Comparison of ENCODE assay signal across 7 mouse cellular contexts in genomic region chr9:42573180-42573579, GRCm38 (mm10).
A peak's percentile ranks its signal among the peaks of the same experiment; 100 is the strongest.
DNase-seq lines count a peak whose midpoint lies in the region; ATAC-seq and TF ChIP-seq lines count a peak whose summit lies in the region.

No protein-coding gene starts in this region.

- peak overlapping the region; percentile 49 for H3K4me2 ChIP-seq in forebrain, embryonic 13.5 days
- peak overlapping the region; percentile 28; the same call in 1 of the 2 replicates for H3K4me2 ChIP-seq in hindbrain, embryonic 14.5 days (replicated peaks)

- 0 out of 2 replicates have a peak overlapping the region, but pooled peaks have one; percentile 19 for H3K9ac ChIP-seq in forebrain, embryonic 13.5 days
- no peak overlapping the region; the same call in 1 of the 2 replicates for H3K9ac ChIP-seq in hindbrain, embryonic 14.5 days

- H3K36me3 ChIP-seq in forebrain, embryonic 13.5 days (ENCODE audit: poor library complexity, severe bottlenecking) = no peaks in the 10 kb centered on the region
- no peaks in the 10 kb centered on the region for H3K36me3 ChIP-seq in hindbrain, embryonic 14.5 days (replicated peaks; ENCODE audit: control insufficient read depth, insufficient read depth)

- intact Hi-C loops in left cerebral cortex, adult 2 months (cut with DNase I) = loop anchor here (1.0 kb wide), 1 partner anchor 371 kb away; the partner anchor contains the start of gene Grik4

- H3K4me1 ChIP-seq in forebrain, embryonic 13.5 days = peaks cover 26% of the 10 kb centered on the region
- peaks cover 22% of the 10 kb centered on the region for H3K4me1 ChIP-seq in hindbrain, embryonic 14.5 days (replicated peaks; ENCODE audit: control insufficient read depth, insufficient read depth, low read length)

- peak; percentile 84 for ATAC-seq in forebrain, embryonic 13.5 days
- peak; percentile 72 for ATAC-seq in hindbrain, embryonic 14.5 days (ENCODE audit: low FRiP score)
- peak; percentile 80; the same call in 1 of the 2 replicates for ATAC-seq in megakaryocyte-erythroid progenitor cell, adult 5-6 weeks (replicated peaks; ENCODE audit: low FRiP score, low TSS enrichment, poor library complexity, severe bottlenecking)

- peak overlapping the region; percentile 2; the same call in 1 of the 2 replicates for H3K4me3 ChIP-seq in forebrain, embryonic 13.5 days
- H3K4me3 ChIP-seq in hindbrain, embryonic 14.5 days (replicated peaks; ENCODE audit: low read length) = no peak overlapping the region
- no peak overlapping the region for H3K4me3 ChIP-seq in left cerebral cortex, adult 2 months

- no peaks in the 10 kb centered on the region for H3K27me3 ChIP-seq in forebrain, embryonic 13.5 days
- no peaks in the 10 kb centered on the region for H3K27me3 ChIP-seq in hindbrain, embryonic 14.5 days (ENCODE audit: control insufficient read depth, insufficient read depth, low read length)

- 6% methylated on average over 6 of the region's 6 CpGs for WGBS in forebrain, embryonic 13.5 days
- WGBS in hindbrain, embryonic 14.5 days = 11% methylated on average over 6 of the region's 6 CpGs

- TF ChIP-seq CTCF in left cerebral cortex, adult 2 months (IDR thresholded peaks at IDR 0.05) = peak; percentile 73

- peak; percentile 18 for DNase-seq in WW6 (ENCODE audit: low read depth, low spot score)
- DNase-seq in cerebellum, adult 11 months = peak; percentile 77
- DNase-seq in hindbrain, embryonic 14.5 days (ENCODE audit: low spot score) = peak; percentile 80
- peak; percentile 62 to 69 for DNase-seq in left cerebral cortex, adult 2 months (ENCODE audit: extremely low spot score in 1 of 2, low spot score in 2 of 2)
- DNase-seq in right cerebral cortex, postnatal 36 days (ENCODE audit: low spot score in 2 of 2) = peak; percentile 29

- peak overlapping the region; percentile 41; the same call in 1 of the 2 replicates for H3K27ac ChIP-seq in forebrain, embryonic 13.5 days
- no peak overlapping the region for H3K27ac ChIP-seq in hindbrain, embryonic 14.5 days
- no peak overlapping the region for H3K27ac ChIP-seq in left cerebral cortex, adult 2 months

- no peaks in the 10 kb centered on the region for H3K9me3 ChIP-seq in forebrain, embryonic 13.5 days (replicated peaks)
- H3K9me3 ChIP-seq in hindbrain, embryonic 14.5 days (ENCODE audit: control insufficient read depth, low read length) = no peaks in the 10 kb centered on the region

Comparison
In these comparisons a context has a peak if more than half of its experiments do, and no peak if none do; other contexts are left out.
1. DNase-seq: peak in every context shown above with its lines; median percentile 80 in hindbrain, embryonic 14.5 days; 77 in cerebellum, adult 11 months; 66 in left cerebral cortex, adult 2 months; 29 in right cerebral cortex, postnatal 36 days; 18 in WW6.